Mouse (Mus musculus) embryonic fibroblast, embryonic 13.5 days (primary cell): ENCODE results near the gene Mrpl24. TPM values are rescaled to one million over a fixed set of nuclear protein-coding genes. Genes with fewer than 3 reads are reported as not detected.

Experiments used
- H3K27ac ChIP-seq: 2 replicates; pipeline ENCODE4 v1.5.1; 2012; ENCODE audit warnings: low read length, control low read depth, inconsistent platforms; ENCODE audit not compliant: insufficient read depth
- H3K4me1 ChIP-seq: 2 replicates; pipeline ENCODE4 v1.6.1; 2011; ENCODE audit warnings: low read length; ENCODE audit not compliant: control insufficient read depth, insufficient read depth
- H3K4me3 ChIP-seq: 2 replicates; pipeline ENCODE4 v1.5.1; 2011; ENCODE audit warnings: mild to moderate bottlenecking, control low read depth, low read length; ENCODE audit not compliant: insufficient read depth
- CTCF ChIP-seq: IDR thresholded peaks from 2 replicates; pipeline ENCODE4 v1.5.1; 2011; ENCODE audit warnings: mild to moderate bottlenecking, control low read depth, low read length, moderate library complexity, borderline replicate concordance; ENCODE audit not compliant: insufficient read depth
- POLR2A ChIP-seq: IDR thresholded peaks from 2 replicates; pipeline ENCODE4 v1.6.1; 2011; ENCODE audit warnings: low read depth, mild to moderate bottlenecking, control low read depth, low read length, moderate library complexity
- polyA plus RNA-seq: library from polyadenylated mRNA; stranded (reverse); fragments of >200 nt; gene quantifications from 2 replicates; pipeline ENCODE4 v1.2.4, GENCODE M21; 2011; ENCODE audit warnings: low read depth; ENCODE audit not compliant: missing spikeins, insufficient read length

Mrpl24 gene
- polyA plus RNA-seq, 1 experiment, result 167 TPM

- no peak overlapping the region for H3K4me3 ChIP-seq
- TF ChIP-seq CTCF (no peak), POLR2A (no peak)
- H3K4me1 ChIP-seq, result peaks cover 47% of the 10 kb centered on the region
- H3K27ac ChIP-seq, result peak overlapping the region; percentile 34; the same call in 1 of the 2 replicates
Measured at GRCm38 (mm10) chr3:87945781-87946540, 26.7 kb downstream of the Mrpl24 start.

- Histone ChIP-seq H3K4me3 (no peak overlapping the region), H3K4me1 (peaks cover 45% of the 10 kb centered on the region)
- TF ChIP-seq POLR2A, result no peak
- TF ChIP-seq CTCF, result no peak
Measured at GRCm38 (mm10) chr3:87946541-87946860, 27.2 kb downstream of the Mrpl24 start.

GRCm38 (mm10) chr3:87947056-87947810 lies 27.9 kb downstream of the Mrpl24 start:
- H3K4me3 ChIP-seq, result no peak overlapping the region
- H3K27ac ChIP-seq, result peak overlapping the region; percentile 14
- no peak; the same call in 1 of the 2 replicates for TF ChIP-seq POLR2A
- TF ChIP-seq CTCF, result no peak
- peaks cover 38% of the 10 kb centered on the region for H3K4me1 ChIP-seq

More at GRCm38 (mm10) chr3:87946541-87946860, 27.2 kb downstream of the Mrpl24 start:
- H3K27ac ChIP-seq, result peak overlapping the region; percentile 14

- TF ChIP-seq CTCF, result no peak
- no peak for TF ChIP-seq POLR2A
- H3K27ac ChIP-seq, result 0 out of 2 replicates have a peak overlapping the region, but pooled peaks have one; percentile 9
- peaks cover 37% of the 10 kb centered on the region for H3K4me1 ChIP-seq
- no peak overlapping the region for H3K4me3 ChIP-seq
Measured at GRCm38 (mm10) chr3:87947811-87948199, 28.5 kb downstream of the Mrpl24 start.

GRCm38 (mm10) chr3:87948378-87949265 lies 29.3 kb downstream of the Mrpl24 start, which contains the start of gene Crabp2:
Gene Crabp2 (plus strand): TSS chr3:87948666.
- Histone ChIP-seq H3K4me1 (peaks cover 37% of the 10 kb centered on the region), H3K27ac (peak within 1 kb of the TSS; percentile 73), H3K4me3 (peak within 1 kb of the TSS; percentile 28)
- TF ChIP-seq POLR2A (peak; percentile 82), CTCF (no peak)

- Histone ChIP-seq H3K4me1 (peaks cover 32% of the 10 kb centered on the region), H3K27ac (peak overlapping the region; percentile 73), H3K4me3 (peak overlapping the region; percentile 28)
- TF ChIP-seq POLR2A (peak; percentile 21; the same call in 1 of the 2 replicates), CTCF (no peak)
Measured at GRCm38 (mm10) chr3:87949266-87949954, 30.1 kb downstream of the Mrpl24 start.

GRCm38 (mm10) chr3:87949955-87950515 lies 30.7 kb downstream of the Mrpl24 start:
- Histone ChIP-seq H3K4me3 (peak overlapping the region; percentile 8), H3K27ac (peak overlapping the region; percentile 22; the same call in 1 of the 2 replicates), H3K4me1 (peaks cover 26% of the 10 kb centered on the region)
- TF ChIP-seq POLR2A, result no peak
- no peak for TF ChIP-seq CTCF

GRCm38 (mm10) chr3:87951946-87952345 lies 32.6 kb downstream of the Mrpl24 start:
- Histone ChIP-seq H3K4me1 (peaks cover 9% of the 10 kb centered on the region), H3K27ac (no peak overlapping the region), H3K4me3 (no peak overlapping the region)
- TF ChIP-seq POLR2A, result no peak
- TF ChIP-seq CTCF, result no peak
